Mouse (Mus musculus): ENCODE measurements around the gene 1500015O10Rik. TPM values are rescaled to one million over a fixed set of nuclear protein-coding genes. Genes with fewer than 3 reads are reported as not detected.

Gene 1500015O10Rik
- 5.6 and 6.2 TPM in 2 replicates for polyA plus RNA-seq (2015; fragmentation: Nextera tagmentation; extraction: Ambion mirVana)

GRCm38 (mm10) chr1:43730491-43730924, at the start of gene 1500015O10Rik:
TSS of gene 1500015O10Rik (plus strand) at chr1:43730602.

Other genes starting within 250 kb of the 1500015O10Rik start
- gene Uxs1, start 97.2 kb downstream of the 1500015O10Rik start, polyA plus RNA-seq (2015; fragmentation: Nextera tagmentation; extraction: Ambion mirVana) = 16.7 and 18.2 TPM in 2 replicates
- gene Tpp2, start 203.0 kb downstream of the 1500015O10Rik start, polyA plus RNA-seq (2015; fragmentation: Nextera tagmentation; extraction: Ambion mirVana) = 28.3 and 30.2 TPM in 2 replicates